Mouse (Mus musculus): Measurements from ENCODE around the gene Klk5. TPM values are rescaled to one million over a fixed set of nuclear protein-coding genes. Genes with fewer than 3 reads are reported as not detected.

Gene Klk5
- polyA plus RNA-seq, 1 experiment: not detected

GRCm38 (mm10) chr7:43816746-43817145 lies 25.0 kb upstream of the Klk5 start:
- TF ChIP-seq CTCF (IDR thresholded peaks at IDR 0.05; ENCODE audit: extremely low read depth, insufficient read depth, insufficient read length, insufficient replicate concordance): no peak
- TF ChIP-seq POLR2A (IDR thresholded peaks at IDR 0.05; ENCODE audit: low read depth, low read length): no peak
- Histone ChIP-seq H3K4me1 (ENCODE audit: control insufficient read depth, insufficient read depth, insufficient read length) (no peaks in the 10 kb centered on the region), H3K36me3 (ENCODE audit: control insufficient read depth, insufficient read depth, low read length) (no peaks in the 10 kb centered on the region), H3K27ac (ENCODE audit: insufficient read depth, low read length) (no peak overlapping the region), H3K27me3 (ENCODE audit: control insufficient read depth, insufficient read depth, low read length) (no peaks in the 10 kb centered on the region), H3K4me3 (ENCODE audit: extremely low read depth, insufficient read depth, insufficient read length) (no peak overlapping the region)
- no peak for DNase-seq (ENCODE audit: low read depth in 1 of 2, low spot score in 2 of 2)

DNA sequence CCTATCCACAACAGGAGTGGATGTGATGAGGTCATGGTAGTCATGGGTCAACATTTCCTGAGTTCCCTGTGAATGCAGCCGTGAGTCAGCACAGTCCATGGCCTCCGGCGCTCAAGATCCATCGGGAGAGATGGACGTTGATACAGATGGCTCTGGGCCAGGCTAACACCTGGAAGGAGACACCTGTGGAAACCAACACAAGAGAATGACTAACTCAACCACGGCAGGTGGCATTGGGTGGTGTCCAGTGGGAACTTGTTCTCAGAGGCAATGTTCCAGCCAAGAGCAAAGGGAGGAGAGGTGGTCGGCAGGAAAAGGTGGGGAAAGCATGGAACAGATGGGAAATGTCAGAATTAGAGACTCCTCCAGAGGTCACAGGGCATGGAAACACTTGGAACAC lies 20.2 kb upstream of the Klk5 start:
- H3K27ac ChIP-seq (ENCODE audit: insufficient read depth, low read length): no peak overlapping the region
- TF ChIP-seq CTCF (IDR thresholded peaks at IDR 0.05; ENCODE audit: extremely low read depth, insufficient read depth, insufficient read length, insufficient replicate concordance) (no peak), POLR2A (IDR thresholded peaks at IDR 0.05; ENCODE audit: low read depth, low read length) (no peak)

GRCm38 (mm10) chr7:43824199-43824598 lies 17.6 kb upstream of the Klk5 start, which contains the start of gene Klk6:
Gene Klk6 (plus strand): TSS chr7:43824499.
- Histone ChIP-seq H3K4me1 (ENCODE audit: control insufficient read depth, insufficient read depth, insufficient read length) (no peaks in the 10 kb centered on the region), H3K27me3 (ENCODE audit: control insufficient read depth, insufficient read depth, low read length) (no peaks in the 10 kb centered on the region), H3K4me3 (ENCODE audit: extremely low read depth, insufficient read depth, insufficient read length) (no peak within 1 kb of the TSS), H3K27ac (ENCODE audit: insufficient read depth, low read length) (no peak within 1 kb of the TSS), H3K36me3 (ENCODE audit: control insufficient read depth, insufficient read depth, low read length) (no peaks in the 10 kb centered on the region)
- DNase-seq (ENCODE audit: low read depth in 1 of 2, low spot score in 2 of 2): no peak
- WGBS: 84% methylated on average over 10 of the region's 10 CpGs
- TF ChIP-seq CTCF (IDR thresholded peaks at IDR 0.05; ENCODE audit: extremely low read depth, insufficient read depth, insufficient read length, insufficient replicate concordance): no peak
- no peak for TF ChIP-seq POLR2A (IDR thresholded peaks at IDR 0.05; ENCODE audit: low read depth, low read length)

More for the DNA sequence above, 20.2 kb upstream of the Klk5 start:
- H3K27me3 ChIP-seq (ENCODE audit: control insufficient read depth, insufficient read depth, low read length): no peaks in the 10 kb centered on the region
- DNase-seq (ENCODE audit: low read depth in 1 of 2, low spot score in 2 of 2): no peak
- H3K4me3 ChIP-seq (ENCODE audit: extremely low read depth, insufficient read depth, insufficient read length): no peak overlapping the region
- H3K36me3 ChIP-seq (ENCODE audit: control insufficient read depth, insufficient read depth, low read length): no peaks in the 10 kb centered on the region
- 90% methylated on average over 7 of the region's 7 CpGs for WGBS
- no peaks in the 10 kb centered on the region for H3K4me1 ChIP-seq (ENCODE audit: control insufficient read depth, insufficient read depth, insufficient read length)

GRCm38 (mm10) chr7:43826056-43826455 lies 15.7 kb upstream of the Klk5 start:
- Histone ChIP-seq H3K4me3 (ENCODE audit: extremely low read depth, insufficient read depth, insufficient read length) (no peak overlapping the region), H3K4me1 (ENCODE audit: control insufficient read depth, insufficient read depth, insufficient read length) (no peaks in the 10 kb centered on the region), H3K27ac (ENCODE audit: insufficient read depth, low read length) (no peak overlapping the region), H3K27me3 (ENCODE audit: control insufficient read depth, insufficient read depth, low read length) (no peaks in the 10 kb centered on the region), H3K36me3 (ENCODE audit: control insufficient read depth, insufficient read depth, low read length) (no peaks in the 10 kb centered on the region)
- TF ChIP-seq CTCF (IDR thresholded peaks at IDR 0.05; ENCODE audit: extremely low read depth, insufficient read depth, insufficient read length, insufficient replicate concordance): no peak
- TF ChIP-seq POLR2A (IDR thresholded peaks at IDR 0.05; ENCODE audit: low read depth, low read length): no peak
- DNase-seq (ENCODE audit: low read depth in 1 of 2, low spot score in 2 of 2): no peak
- WGBS: 81% methylated on average over 5 of the region's 5 CpGs

DNA sequence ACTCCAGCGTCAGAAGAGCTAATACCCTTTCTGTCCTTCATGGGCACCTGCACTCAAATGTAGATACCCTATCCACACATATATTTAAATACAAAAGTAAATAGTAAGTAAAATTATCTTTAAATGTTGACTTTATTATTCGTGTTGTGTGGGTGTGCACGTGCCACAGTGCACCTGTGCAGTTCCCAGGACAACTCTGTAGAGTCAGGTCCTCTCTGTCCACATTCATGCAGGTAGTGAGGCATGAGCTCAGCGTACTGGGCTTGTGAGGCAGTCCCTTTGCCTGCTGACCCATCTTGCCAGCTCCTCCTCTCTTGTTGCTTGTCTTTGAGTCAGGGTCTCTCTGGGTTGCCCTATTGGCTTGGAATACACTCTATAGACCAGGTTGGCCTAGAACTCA lies 14.1 kb upstream of the Klk5 start:
- no peak for TF ChIP-seq POLR2A (IDR thresholded peaks at IDR 0.05; ENCODE audit: low read depth, low read length)
- no peak for TF ChIP-seq CTCF (IDR thresholded peaks at IDR 0.05; ENCODE audit: extremely low read depth, insufficient read depth, insufficient read length, insufficient replicate concordance)
- no peaks in the 10 kb centered on the region for H3K36me3 ChIP-seq (ENCODE audit: control insufficient read depth, insufficient read depth, low read length)
- H3K4me1 ChIP-seq (ENCODE audit: control insufficient read depth, insufficient read depth, insufficient read length): no peaks in the 10 kb centered on the region
- WGBS: 80% methylated on average over 4 of the region's 4 CpGs
- H3K4me3 ChIP-seq (ENCODE audit: extremely low read depth, insufficient read depth, insufficient read length): no peak overlapping the region
- DNase-seq (ENCODE audit: low read depth in 1 of 2, low spot score in 2 of 2): no peak
- no peaks in the 10 kb centered on the region for H3K27me3 ChIP-seq (ENCODE audit: control insufficient read depth, insufficient read depth, low read length)
- H3K27ac ChIP-seq (ENCODE audit: insufficient read depth, low read length): no peak overlapping the region

GRCm38 (mm10) chr7:43829006-43829405 lies 12.8 kb upstream of the Klk5 start:
- H3K4me3 ChIP-seq (ENCODE audit: extremely low read depth, insufficient read depth, insufficient read length): no peak overlapping the region
- WGBS: 91% methylated on average over 8 of the region's 8 CpGs
- DNase-seq (ENCODE audit: low read depth in 1 of 2, low spot score in 2 of 2): no peak
- no peak overlapping the region for H3K27ac ChIP-seq (ENCODE audit: insufficient read depth, low read length)
- no peaks in the 10 kb centered on the region for H3K4me1 ChIP-seq (ENCODE audit: control insufficient read depth, insufficient read depth, insufficient read length)
- TF ChIP-seq POLR2A (IDR thresholded peaks at IDR 0.05; ENCODE audit: low read depth, low read length): no peak
- no peak for TF ChIP-seq CTCF (IDR thresholded peaks at IDR 0.05; ENCODE audit: extremely low read depth, insufficient read depth, insufficient read length, insufficient replicate concordance)
- H3K27me3 ChIP-seq (ENCODE audit: control insufficient read depth, insufficient read depth, low read length): no peaks in the 10 kb centered on the region
- H3K36me3 ChIP-seq (ENCODE audit: control insufficient read depth, insufficient read depth, low read length): no peaks in the 10 kb centered on the region

DNA sequence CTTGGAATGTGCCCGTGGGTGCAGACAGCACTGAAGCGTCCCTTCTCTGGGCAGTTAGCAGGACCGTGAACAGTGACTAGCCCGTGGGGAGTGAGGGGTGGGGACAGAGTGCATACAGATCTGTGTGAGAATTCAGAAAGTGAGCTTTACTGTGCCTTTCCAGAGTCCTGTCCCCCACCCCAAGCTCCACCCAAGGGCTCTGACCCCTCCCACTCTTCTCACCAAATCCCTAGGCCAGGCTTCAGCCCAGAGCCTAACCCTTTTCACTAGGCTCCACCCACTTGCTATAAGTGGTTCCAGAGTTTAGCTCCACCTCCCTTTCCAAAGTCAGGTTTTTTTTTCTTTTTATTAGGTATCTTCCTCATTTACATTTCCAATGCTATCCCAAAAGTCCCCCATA lies 2.0 kb downstream of the Klk5 start:
- no peaks in the 10 kb centered on the region for H3K4me1 ChIP-seq (ENCODE audit: control insufficient read depth, insufficient read depth, insufficient read length)
- no peak for DNase-seq (ENCODE audit: low read depth in 1 of 2, low spot score in 2 of 2)
- no peak overlapping the region for H3K27ac ChIP-seq (ENCODE audit: insufficient read depth, low read length)
- no peak overlapping the region for H3K4me3 ChIP-seq (ENCODE audit: extremely low read depth, insufficient read depth, insufficient read length)
- H3K27me3 ChIP-seq (ENCODE audit: control insufficient read depth, insufficient read depth, low read length): no peaks in the 10 kb centered on the region
- no peak for TF ChIP-seq CTCF (IDR thresholded peaks at IDR 0.05; ENCODE audit: extremely low read depth, insufficient read depth, insufficient read length, insufficient replicate concordance)
- no peak for TF ChIP-seq POLR2A (IDR thresholded peaks at IDR 0.05; ENCODE audit: low read depth, low read length)
- 87% methylated on average over 4 of the region's 4 CpGs for whole genome bisulfite sequencing
- no peaks in the 10 kb centered on the region for H3K36me3 ChIP-seq (ENCODE audit: control insufficient read depth, insufficient read depth, low read length)

Data from spleen, adult 2 months (tissue).